Mouse (Mus musculus): ENCODE measurements around the gene A930002H24Rik.

Gene A930002H24Rik

GRCm38 (mm10) chr17:63836641-63837040 is 26.9 kb downstream of the A930002H24Rik start:
- no peak for ATAC-seq (ENCODE audit: insufficient number of reproducible peaks, low FRiP score, low TSS enrichment)

DNA sequence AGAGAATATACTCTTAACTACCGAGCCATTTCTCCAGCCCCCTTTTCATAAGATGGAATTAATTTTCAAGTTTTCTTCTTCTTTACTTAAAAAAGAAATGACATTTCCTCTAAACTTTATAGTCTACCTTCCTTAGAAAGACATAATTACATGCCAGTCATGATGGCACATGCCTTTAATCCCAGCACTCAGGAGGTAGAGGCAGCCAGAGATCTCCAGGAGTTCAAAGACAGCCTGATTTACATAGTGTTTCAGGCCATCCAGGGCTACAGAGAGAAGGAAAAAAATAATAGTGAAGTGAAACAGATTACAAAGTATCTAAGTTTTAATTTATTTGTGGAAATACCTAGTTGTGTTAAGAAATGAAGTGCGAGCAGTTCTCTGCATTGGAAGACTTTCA is 27.4 kb downstream of the A930002H24Rik start:
- ATAC-seq (ENCODE audit: insufficient number of reproducible peaks, low FRiP score, low TSS enrichment) = no peak

- ATAC-seq (ENCODE audit: insufficient number of reproducible peaks, low FRiP score, low TSS enrichment) = no peak
These were observed 32.0 kb downstream of the A930002H24Rik start for GRCm38 (mm10) chr17:63831550-63831949.

GRCm38 (mm10) chr17:63828561-63829332 is 34.8 kb downstream of the A930002H24Rik start:
- ATAC-seq (ENCODE audit: insufficient number of reproducible peaks, low FRiP score, low TSS enrichment) = no peak

DNA sequence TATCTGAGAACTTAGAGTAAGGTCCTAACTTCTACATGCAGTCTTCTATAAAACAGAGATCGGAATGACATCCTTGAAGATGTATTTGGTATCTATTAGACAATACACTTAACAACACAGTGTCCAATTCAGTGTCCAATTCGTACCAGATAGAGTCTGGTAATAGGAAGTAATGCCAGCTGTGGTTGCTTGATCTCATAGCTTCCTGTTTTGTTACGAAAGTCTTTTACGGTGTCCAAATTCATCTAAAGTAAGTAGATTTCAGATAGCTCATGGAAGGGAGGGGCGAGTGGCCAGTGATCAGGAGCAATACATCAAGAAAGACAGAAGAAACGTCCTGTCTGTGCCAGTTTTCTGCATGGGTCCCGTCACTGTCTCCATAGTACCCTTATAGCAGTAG is 36.8 kb downstream of the A930002H24Rik start:
- no peak for ATAC-seq (ENCODE audit: insufficient number of reproducible peaks, low FRiP score, low TSS enrichment)

DNA sequence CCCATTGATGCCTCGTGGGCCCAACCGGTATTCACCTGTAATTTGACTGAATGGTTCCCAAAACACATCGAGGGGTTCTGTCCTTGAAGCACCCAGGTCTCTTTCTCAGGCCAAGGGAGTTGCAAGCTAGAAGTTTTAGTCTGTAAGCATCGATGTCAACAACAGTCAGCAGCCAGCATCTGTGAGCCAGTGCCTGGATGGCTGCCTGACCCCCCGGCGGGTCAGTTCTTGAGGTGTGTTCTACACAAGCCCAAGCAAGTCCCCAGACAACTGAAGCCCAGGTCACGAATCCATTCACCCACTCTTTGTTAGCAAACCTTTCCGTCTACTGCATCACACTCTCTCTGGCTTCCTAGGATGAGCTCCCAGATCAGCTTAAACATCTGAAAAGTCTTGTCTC is 37.4 kb downstream of the A930002H24Rik start:
- no peak for ATAC-seq (ENCODE audit: insufficient number of reproducible peaks, low FRiP score, low TSS enrichment)

DNA sequence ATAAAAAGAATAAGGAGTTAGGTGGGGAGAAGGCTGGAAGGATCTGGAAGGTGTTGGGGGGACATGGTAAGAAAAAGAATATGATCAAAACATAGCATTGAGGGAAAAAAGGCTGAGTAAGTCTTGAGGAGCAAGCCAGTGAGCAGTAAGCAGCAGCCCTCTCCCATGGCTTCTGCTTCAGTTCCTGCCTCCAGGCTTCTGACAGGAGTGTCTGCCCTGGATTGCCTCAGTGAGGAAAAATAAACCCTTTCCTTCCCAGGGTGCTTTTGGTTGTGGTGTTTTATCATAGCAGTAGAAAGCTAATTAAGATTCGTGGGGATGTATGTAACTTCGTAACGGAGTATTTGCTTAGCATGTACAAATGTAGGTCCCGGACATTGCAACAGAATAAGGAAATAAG is 39.5 kb downstream of the A930002H24Rik start:
- no peak for ATAC-seq (ENCODE audit: insufficient number of reproducible peaks, low FRiP score, low TSS enrichment)

DNA sequence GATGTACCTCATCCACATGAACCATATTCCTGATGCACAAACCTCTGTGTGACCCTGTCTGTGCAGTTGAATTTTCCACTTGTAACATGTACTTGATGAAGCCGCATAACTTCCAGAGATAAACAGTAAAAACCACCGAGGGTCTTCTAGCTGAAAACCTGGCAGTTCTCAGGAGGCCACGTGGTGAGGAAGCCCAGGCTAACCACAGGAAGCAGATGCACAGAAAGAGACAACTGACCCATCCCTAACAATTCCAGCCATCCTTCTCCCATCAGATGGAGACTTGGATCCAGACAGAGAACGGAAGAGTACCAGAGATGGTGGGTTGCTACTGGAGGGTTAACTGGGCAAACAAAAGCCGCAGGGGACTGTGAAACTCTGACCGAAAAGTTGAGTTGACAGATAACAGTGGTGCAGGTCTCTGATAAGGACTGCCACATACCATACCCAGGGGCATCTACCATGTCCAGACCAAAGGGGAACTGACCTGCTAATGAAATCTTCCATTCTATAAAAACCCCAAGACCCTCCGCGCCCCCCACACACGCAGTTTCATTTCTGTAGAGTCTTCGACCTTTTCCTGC is 45.1 kb downstream of the A930002H24Rik start:
- ATAC-seq (ENCODE audit: insufficient number of reproducible peaks, low FRiP score, low TSS enrichment) = no peak

- no peak for ATAC-seq (ENCODE audit: insufficient number of reproducible peaks, low FRiP score, low TSS enrichment)
These were observed 50.0 kb downstream of the A930002H24Rik start for GRCm38 (mm10) chr17:63813552-63813951.
